Mouse (Mus musculus) megakaryocyte, embryonic 14.5 days (primary cell): ENCODE data around the gene Ccdc141. TPM values are rescaled to one million over a fixed set of nuclear protein-coding genes. Genes with fewer than 3 reads are reported as not detected.

Source experiments
- H3K27me3 ChIP-seq: replicated peaks from 2 replicates; pipeline ENCODE3; 2012; ENCODE audit warnings: inconsistent platforms
- H3K36me3 ChIP-seq: replicated peaks from 2 replicates; pipeline ENCODE3; 2012; ENCODE audit warnings: low read length, inconsistent platforms, mixed read lengths
- H3K4me1 ChIP-seq: 2 replicates; pipeline ENCODE4 v1.6.1; 2012; ENCODE audit warnings: inconsistent platforms
- H3K4me3 ChIP-seq: replicated peaks from 2 replicates; pipeline ENCODE3; 2012; ENCODE audit warnings: moderate library complexity, mild to moderate bottlenecking, inconsistent platforms
- H3K9me3 ChIP-seq: 2 replicates; pipeline ENCODE4 v1.6.1; 2012; ENCODE audit warnings: inconsistent platforms
- FLI1 ChIP-seq: IDR thresholded peaks from 2 replicates; pipeline ENCODE4 v1.6.1; 2012; ENCODE audit warnings: low read length, inconsistent platforms, mixed read lengths
- GATA1 ChIP-seq: IDR thresholded peaks from 3 replicates; pipeline ENCODE4 v1.6.1; 2012; ENCODE audit warnings: mixed read lengths, low read length, inconsistent platforms, borderline replicate concordance
- polyA plus RNA-seq: library from polyadenylated mRNA; stranded (reverse); fragments of >175 nt; gene quantifications from 2 replicates; pipeline ENCODE4 v1.2.3, GENCODE M21; 2012; ENCODE audit warnings: low replicate concordance; ENCODE audit not compliant: insufficient read depth

Ccdc141 gene
- polyA plus RNA-seq, 1 experiment: 0.19 TPM

- H3K4me1 ChIP-seq: no peaks in the 10 kb centered on the region
- H3K9me3 ChIP-seq: peaks cover 9% of the 10 kb centered on the region; the same call in 1 of the 2 replicates
- no peaks in the 10 kb centered on the region for H3K36me3 ChIP-seq
- H3K4me3 ChIP-seq: no peak overlapping the region
- H3K27me3 ChIP-seq: no peaks in the 10 kb centered on the region
- TF ChIP-seq FLI1 (no peak), GATA1 (no peak)
Measured at GRCm38 (mm10) chr2:77146291-77146690, 24.1 kb downstream of the Ccdc141 start.

DNA sequence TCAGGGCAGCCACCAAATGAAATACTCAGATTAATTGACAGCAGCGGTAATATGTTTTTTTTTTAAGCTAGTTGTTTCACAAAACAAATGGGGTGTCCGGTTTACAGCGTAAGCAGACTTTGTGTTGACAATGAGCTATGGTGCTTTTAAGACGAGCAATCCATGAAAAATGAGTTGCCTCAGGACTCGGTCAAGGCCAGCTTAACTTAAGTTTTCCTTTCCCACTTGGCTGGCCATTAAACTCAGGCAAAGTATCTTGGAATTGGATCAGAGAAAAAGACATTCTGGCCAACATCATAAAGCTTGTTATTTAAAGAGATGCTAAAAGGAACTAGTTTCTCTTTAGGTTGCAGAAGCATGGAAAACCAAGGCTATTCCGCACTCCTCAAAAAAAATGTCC is 26.9 kb downstream of the Ccdc141 start:
- Histone ChIP-seq H3K9me3 (peaks cover 9% of the 10 kb centered on the region; the same call in 1 of the 2 replicates), H3K4me1 (no peaks in the 10 kb centered on the region), H3K27me3 (no peaks in the 10 kb centered on the region), H3K4me3 (no peak overlapping the region), H3K36me3 (no peaks in the 10 kb centered on the region)
- TF ChIP-seq FLI1 (no peak), GATA1 (no peak)

- TF ChIP-seq GATA1: no peak
- TF ChIP-seq FLI1: no peak
- Histone ChIP-seq H3K4me3 (no peak overlapping the region), H3K27me3 (no peaks in the 10 kb centered on the region), H3K36me3 (no peaks in the 10 kb centered on the region), H3K9me3 (peaks cover 14% of the 10 kb centered on the region), H3K4me1 (no peaks in the 10 kb centered on the region)
Measured at GRCm38 (mm10) chr2:77138879-77139278, 31.6 kb downstream of the Ccdc141 start.

GRCm38 (mm10) chr2:77134906-77135305 is 35.5 kb downstream of the Ccdc141 start:
- Histone ChIP-seq H3K36me3 (no peaks in the 10 kb centered on the region), H3K27me3 (no peaks in the 10 kb centered on the region), H3K9me3 (peaks cover 14% of the 10 kb centered on the region), H3K4me3 (no peak overlapping the region), H3K4me1 (no peaks in the 10 kb centered on the region)
- no peak for TF ChIP-seq GATA1

GRCm38 (mm10) chr2:77133407-77133806 is 37.0 kb downstream of the Ccdc141 start:
- Histone ChIP-seq H3K9me3 (peaks cover 13% of the 10 kb centered on the region), H3K36me3 (no peaks in the 10 kb centered on the region), H3K27me3 (no peaks in the 10 kb centered on the region), H3K4me1 (no peaks in the 10 kb centered on the region), H3K4me3 (no peak overlapping the region)
- no peak for TF ChIP-seq FLI1
- TF ChIP-seq GATA1: no peak

DNA sequence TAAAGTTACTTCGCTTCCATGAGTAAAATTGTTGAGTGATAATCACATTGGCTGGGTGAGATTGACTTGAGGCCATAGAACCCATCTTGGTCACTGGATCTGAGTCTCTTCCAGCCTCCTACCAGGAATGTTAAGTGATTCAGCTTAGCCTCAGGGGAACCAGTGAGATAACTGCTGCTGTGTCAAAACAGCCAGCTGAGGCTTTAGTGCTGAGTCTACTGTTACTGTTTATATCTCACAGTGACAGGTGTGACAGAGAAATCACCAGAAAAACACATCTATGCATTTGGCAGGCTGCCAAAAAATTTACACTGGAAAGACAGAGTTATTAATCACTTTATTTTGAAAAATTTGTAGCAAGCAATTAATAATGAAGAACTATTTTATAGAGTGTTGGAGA is 43.5 kb downstream of the Ccdc141 start:
- no peak for TF ChIP-seq FLI1
- no peak for TF ChIP-seq GATA1
- peaks cover 7% of the 10 kb centered on the region for H3K9me3 ChIP-seq
- H3K36me3 ChIP-seq: no peaks in the 10 kb centered on the region
- no peak overlapping the region for H3K4me3 ChIP-seq
- no peaks in the 10 kb centered on the region for H3K4me1 ChIP-seq
- no peaks in the 10 kb centered on the region for H3K27me3 ChIP-seq

DNA sequence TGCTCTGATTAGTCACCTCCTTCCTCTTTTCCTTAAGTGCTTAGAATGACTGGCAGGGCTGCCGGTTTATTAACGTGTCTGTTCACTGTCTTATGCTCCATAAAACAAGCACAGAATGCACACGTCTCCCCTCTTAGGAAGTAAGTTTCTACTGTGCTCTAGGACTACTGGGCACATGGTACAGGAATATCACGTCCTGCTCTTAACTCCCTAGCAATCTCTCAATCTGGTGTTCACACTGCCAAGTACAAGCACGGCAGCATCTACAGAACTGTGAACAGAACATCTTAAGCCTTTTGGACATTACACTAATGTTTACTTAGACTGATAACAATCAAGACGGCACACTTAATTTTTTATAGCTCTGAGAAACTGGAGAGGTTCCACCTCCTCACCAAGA is 52.3 kb downstream of the Ccdc141 start:
- H3K27me3 ChIP-seq: no peaks in the 10 kb centered on the region
- TF ChIP-seq GATA1 (no peak), FLI1 (no peak)
- no peak overlapping the region for H3K4me3 ChIP-seq
- H3K4me1 ChIP-seq: no peaks in the 10 kb centered on the region
- H3K36me3 ChIP-seq: no peaks in the 10 kb centered on the region
- H3K9me3 ChIP-seq: peaks cover 9% of the 10 kb centered on the region

DNA sequence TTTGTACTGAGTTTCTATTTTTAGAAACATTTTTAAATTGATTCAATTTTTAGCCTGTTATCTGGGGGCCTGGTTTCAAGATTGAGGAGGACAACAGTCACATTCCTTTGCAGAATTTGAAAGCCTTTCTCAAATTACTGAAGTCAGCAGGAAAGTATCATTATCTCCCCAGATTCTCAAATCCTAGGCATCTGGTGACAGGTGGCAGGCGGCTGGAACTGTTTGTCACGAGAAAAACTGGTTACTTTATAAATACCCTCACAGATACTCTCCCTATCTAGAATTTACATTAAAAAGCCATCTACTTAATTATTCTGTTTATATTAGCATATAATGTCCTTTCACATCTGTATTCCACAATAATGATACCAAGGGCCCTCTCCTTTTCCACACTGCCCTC is 56.1 kb downstream of the Ccdc141 start:
- TF ChIP-seq GATA1: no peak
- TF ChIP-seq FLI1: no peak
- H3K36me3 ChIP-seq: no peaks in the 10 kb centered on the region
- no peaks in the 10 kb centered on the region for H3K4me1 ChIP-seq
- H3K4me3 ChIP-seq: no peak overlapping the region
- H3K9me3 ChIP-seq: peaks cover 15% of the 10 kb centered on the region
- H3K27me3 ChIP-seq: no peaks in the 10 kb centered on the region

- Histone ChIP-seq H3K4me3 (peak overlapping the region; percentile 0), H3K4me1 (no peaks in the 10 kb centered on the region), H3K27me3 (no peaks in the 10 kb centered on the region), H3K9me3 (peaks cover 15% of the 10 kb centered on the region), H3K36me3 (no peaks in the 10 kb centered on the region)
- TF ChIP-seq FLI1: no peak
- TF ChIP-seq GATA1: no peak
Measured at GRCm38 (mm10) chr2:77113867-77114266, 56.6 kb downstream of the Ccdc141 start.

DNA sequence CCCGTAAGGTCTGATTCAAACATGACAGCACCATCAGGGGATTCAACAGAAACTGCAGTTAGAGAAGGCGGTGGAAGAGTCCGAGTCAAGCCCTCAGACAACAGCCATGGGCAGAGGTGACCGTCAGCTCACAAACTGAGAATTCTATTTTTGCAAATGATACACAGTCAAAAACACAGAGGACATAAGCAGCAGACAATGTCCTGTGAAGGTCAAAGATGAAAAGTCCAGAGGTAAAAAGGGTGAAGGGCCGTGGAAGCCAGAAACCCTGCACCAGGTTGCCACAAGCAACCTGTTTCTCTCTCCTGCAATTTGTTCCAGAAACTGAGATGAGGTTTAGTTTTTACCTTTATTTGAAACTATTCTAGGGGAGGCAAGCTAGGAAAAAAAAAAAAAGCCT is 57.4 kb downstream of the Ccdc141 start:
- H3K36me3 ChIP-seq: no peaks in the 10 kb centered on the region
- H3K4me1 ChIP-seq: no peaks in the 10 kb centered on the region
- TF ChIP-seq GATA1 (no peak), FLI1 (no peak)
- no peak overlapping the region for H3K4me3 ChIP-seq
- no peaks in the 10 kb centered on the region for H3K27me3 ChIP-seq
- H3K9me3 ChIP-seq: peaks cover 15% of the 10 kb centered on the region

DNA sequence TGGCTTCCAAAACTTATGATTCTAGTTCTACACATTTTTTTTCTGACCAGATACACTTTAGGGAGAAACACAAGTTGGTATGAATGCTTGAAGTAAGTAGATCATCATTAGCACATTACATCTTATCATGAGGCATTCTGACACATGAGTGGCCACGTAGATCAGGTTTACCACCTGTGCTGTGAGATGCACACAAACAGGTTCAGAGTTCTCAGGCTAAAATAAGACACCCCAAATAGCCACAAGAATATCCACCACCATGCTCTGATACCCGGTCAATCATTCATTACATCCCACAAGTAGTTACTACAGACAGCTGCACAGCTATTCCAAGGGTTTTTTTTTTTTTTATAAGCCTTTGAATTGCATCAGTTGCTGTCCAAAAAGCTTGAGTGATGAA is 59.3 kb downstream of the Ccdc141 start:
- Histone ChIP-seq H3K27me3 (no peaks in the 10 kb centered on the region), H3K4me3 (no peak overlapping the region)
- no peak for TF ChIP-seq FLI1
- no peak for TF ChIP-seq GATA1

GRCm38 (mm10) chr2:77110365-77110764 is 60.1 kb downstream of the Ccdc141 start:
- Histone ChIP-seq H3K9me3 (peaks cover 13% of the 10 kb centered on the region), H3K4me1 (no peaks in the 10 kb centered on the region), H3K4me3 (no peak overlapping the region), H3K36me3 (no peaks in the 10 kb centered on the region), H3K27me3 (no peaks in the 10 kb centered on the region)
- TF ChIP-seq GATA1: no peak
- TF ChIP-seq FLI1: no peak

More for the DNA sequence above, 59.3 kb downstream of the Ccdc141 start:
- no peaks in the 10 kb centered on the region for H3K36me3 ChIP-seq
- peaks cover 13% of the 10 kb centered on the region for H3K9me3 ChIP-seq
- H3K4me1 ChIP-seq: no peaks in the 10 kb centered on the region
